Mouse (Mus musculus) layer of hippocampus, postnatal 36 days (tissue): ENCODE measurements at regions not wholly inside any gene's neighbourhood (a gene's known extent, or its start where the extent isn't known, plus 50 kb on each side); places are given as distances from the start of the nearest gene placed in this dataset.
A peak's percentile ranks its signal among the peaks of the same experiment; 100 is the strongest.

Source experiments
- DNase-seq, 2 experiments: peaks; one replicate each; pipeline ENCODE4 v3.0.0; 2022

- no peak for DNase-seq
Measured at GRCm38 (mm10) chr4:142775023-142775422, 437.8 kb downstream of the Prdm2 start.

GRCm38 (mm10) chr4:142773651-142774151 is 439.1 kb downstream of the Prdm2 start:
- DNase-seq, result no peak

GRCm38 (mm10) chr4:142772751-142773455 is 439.9 kb downstream of the Prdm2 start:
- DNase-seq, result no peak

- no peak for DNase-seq
Measured at GRCm38 (mm10) chr4:142771520-142772150, 441.2 kb downstream of the Prdm2 start.

GRCm38 (mm10) chr4:142770177-142770576 is 442.6 kb downstream of the Prdm2 start:
- no peak for DNase-seq

- DNase-seq, result no peak
Measured at GRCm38 (mm10) chr4:142767665-142768064, 445.1 kb downstream of the Prdm2 start.

GRCm38 (mm10) chr4:142761577-142761976 is 451.2 kb downstream of the Prdm2 start:
- DNase-seq, result no peak

- DNase-seq, result no peak
Measured at GRCm38 (mm10) chr4:142758102-142758501, 454.7 kb downstream of the Prdm2 start.

GRCm38 (mm10) chr4:142756332-142756731 is 456.5 kb downstream of the Prdm2 start:
- peak; percentile 46 to 51 for DNase-seq

- no peak for DNase-seq
Measured at GRCm38 (mm10) chr4:142749918-142750317, 462.9 kb downstream of the Prdm2 start.

- DNase-seq, result no peak
Measured at GRCm38 (mm10) chr4:142723554-142723907, 484.3 kb upstream of the Kazn start.

GRCm38 (mm10) chr4:142722845-142723553 is 483.8 kb upstream of the Kazn start:
- DNase-seq, result no peak

GRCm38 (mm10) chr4:142701606-142702005 is 462.4 kb upstream of the Kazn start:
- DNase-seq, result no peak

GRCm38 (mm10) chr4:142694926-142695325 is 455.7 kb upstream of the Kazn start:
- DNase-seq, result no peak

GRCm38 (mm10) chr4:142688241-142688640 is 449.0 kb upstream of the Kazn start:
- no peak for DNase-seq

GRCm38 (mm10) chr4:142677426-142677825 is 438.2 kb upstream of the Kazn start:
- no peak for DNase-seq

- DNase-seq, result no peak
Measured at GRCm38 (mm10) chr4:142674641-142675465, 435.7 kb upstream of the Kazn start.

- no peak for DNase-seq
Measured at GRCm38 (mm10) chr4:142671872-142672458, 432.8 kb upstream of the Kazn start.

- no peak for DNase-seq
Measured at GRCm38 (mm10) chr4:142664781-142665180, 425.6 kb upstream of the Kazn start.

GRCm38 (mm10) chr4:142658156-142658555 is 419.0 kb upstream of the Kazn start:
- no peak for DNase-seq

- DNase-seq, result no peak
Measured at GRCm38 (mm10) chr4:142641069-142641468, 401.9 kb upstream of the Kazn start.

GRCm38 (mm10) chr4:142639340-142639733 is 400.1 kb upstream of the Kazn start:
- no peak for DNase-seq
